Mouse (Mus musculus) left cerebral cortex, postnatal 10 days (tissue): ENCODE measurements at regions not wholly inside any gene's neighbourhood (a gene's known extent, or its start where the extent isn't known, plus 50 kb on each side); places are given as distances from the start of the nearest gene placed in this dataset.

Experiments
- DNase-seq, 2 experiments: peaks; one replicate each; pipeline ENCODE4 v3.0.0; 2021 to 2022; ENCODE audit warnings: low spot score in 2 of 2, mixed read lengths in 1 of 2; ENCODE audit errors: extremely low spot score in 1 of 2
- intact Hi-C: fragments of 180-260 bp; cut with DNase I; formaldehyde crosslinking; loops from one replicate; pipeline ENCODE4 v1.15.1; 2025

GRCm38 (mm10) chr16:29845597-29845986 lies 218.6 kb upstream of the Hes1 start:
- no peak for DNase-seq
- intact Hi-C loops = no loop called here

- intact Hi-C loops = no loop called here
- no peak for DNase-seq
These were observed 217.1 kb upstream of the Hes1 start for GRCm38 (mm10) chr16:29847059-29847458.

GRCm38 (mm10) chr16:29847734-29848133 lies 216.4 kb upstream of the Hes1 start:
- intact Hi-C loops = no loop called here
- DNase-seq = no peak

- intact Hi-C loops = no loop called here
- DNase-seq = no peak
These were observed 215.7 kb upstream of the Hes1 start for GRCm38 (mm10) chr16:29848527-29848926.

- intact Hi-C loops = no loop called here
- DNase-seq = no peak
These were observed 214.7 kb upstream of the Hes1 start for GRCm38 (mm10) chr16:29849511-29849910.

- DNase-seq = no peak
- intact Hi-C loops = no loop called here
These were observed 213.6 kb upstream of the Hes1 start for GRCm38 (mm10) chr16:29850616-29851015.

- intact Hi-C loops = no loop called here
- no peak for DNase-seq
These were observed 212.4 kb upstream of the Hes1 start for GRCm38 (mm10) chr16:29851827-29852226.

GRCm38 (mm10) chr16:29854805-29855565 lies 209.2 kb upstream of the Hes1 start:
- no peak for DNase-seq
- intact Hi-C loops = no loop called here

- intact Hi-C loops = no loop called here
- DNase-seq = no peak
These were observed 207.6 kb upstream of the Hes1 start for GRCm38 (mm10) chr16:29856545-29856944.

GRCm38 (mm10) chr16:29858645-29859044 lies 205.5 kb upstream of the Hes1 start:
- DNase-seq = no peak
- intact Hi-C loops = no loop called here

GRCm38 (mm10) chr16:29860306-29860705 lies 203.9 kb upstream of the Hes1 start:
- intact Hi-C loops = no loop called here
- no peak for DNase-seq

- DNase-seq = no peak
- intact Hi-C loops = no loop called here
These were observed 203.1 kb upstream of the Hes1 start for GRCm38 (mm10) chr16:29861056-29861455.

GRCm38 (mm10) chr16:29865075-29865740 lies 199.0 kb upstream of the Hes1 start:
- DNase-seq = peak in 1 of 2 experiments; percentile 33
- intact Hi-C loops = no loop called here

GRCm38 (mm10) chr16:29871395-29871794 lies 192.8 kb upstream of the Hes1 start:
- DNase-seq = no peak
- intact Hi-C loops = no loop called here

- intact Hi-C loops = no loop called here
- DNase-seq = peak in 1 of 2 experiments; percentile 37
These were observed 188.0 kb upstream of the Hes1 start for GRCm38 (mm10) chr16:29876196-29876595.

GRCm38 (mm10) chr16:29877372-29878123 lies 186.6 kb upstream of the Hes1 start:
- intact Hi-C loops = no loop called here
- DNase-seq = no peak

GRCm38 (mm10) chr16:29879665-29880064 lies 184.5 kb upstream of the Hes1 start:
- DNase-seq = no peak
- intact Hi-C loops = no loop called here

GRCm38 (mm10) chr16:29881497-29881896 lies 182.7 kb upstream of the Hes1 start:
- intact Hi-C loops = no loop called here
- DNase-seq = no peak

GRCm38 (mm10) chr16:29882226-29882972 lies 181.8 kb upstream of the Hes1 start:
- peak in 1 of 2 experiments; percentile 79 for DNase-seq
- intact Hi-C loops = no loop called here
